ENCODE assay signal across 9 mouse cellular contexts in genomic region chr14:51088166-51088969, GRCm38 (mm10). TPM values are rescaled to one million over a fixed set of nuclear protein-coding genes. Genes with fewer than 3 reads are reported as not detected.
DNase-seq lines count a peak whose midpoint lies in the region; ATAC-seq and TF ChIP-seq lines count a peak whose summit lies in the region.
"Had no signal": no experiment of that assay in that cellular context is flagged by ENCODE, and none has a peak within 500 bp of the region (broad histone marks: within the 10 kb centered on the region; RNA-seq: fewer than 3 reads in every experiment).

No protein-coding gene starts in this region.

- under 1% methylated on average over 23 of the region's 23 CpGs for WGBS in forebrain, embryonic 10.5 days
- WGBS in heart, postnatal 0 days, result 1% methylated on average over 23 of the region's 23 CpGs
- under 1% methylated on average over 23 of the region's 23 CpGs for WGBS in liver, embryonic 14.5 days (ENCODE audit: insufficient replicate concordance)
- WGBS in stomach, embryonic 16.5 days, result 1% methylated on average over 23 of the region's 23 CpGs

- no peak for ATAC-seq in heart, postnatal 0 days (ENCODE audit: insufficient read depth, low read depth)
- peak; percentile 51 for ATAC-seq in liver, embryonic 14.5 days (ENCODE audit: insufficient read depth)
- ATAC-seq in stomach, embryonic 16.5 days (ENCODE audit: insufficient read depth, low FRiP score), result peak; percentile 22; the same call in 1 of the 2 replicates

- peak overlapping the region; percentile 65 for H3K9ac ChIP-seq in ES-Bruce4 (ENCODE audit: low read depth, poor library complexity, severe bottlenecking)
- H3K9ac ChIP-seq in heart, postnatal 0 days (replicated peaks; ENCODE audit: low read depth, low read length), result peak overlapping the region; percentile 62
- H3K9ac ChIP-seq in liver, embryonic 14.5 days (replicated peaks), result peak overlapping the region; percentile 73
- H3K9ac ChIP-seq in stomach, embryonic 16.5 days (ENCODE audit: low read length), result peak overlapping the region; percentile 69

- no peak for TF ChIP-seq CTCF in ES-Bruce4 (IDR thresholded peaks at IDR 0.05; ENCODE audit: low read depth, low read length)
- no peak for TF ChIP-seq CTCF in heart, postnatal 0 days (IDR thresholded peaks at IDR 0.05; ENCODE audit: low read depth)
- TF ChIP-seq CTCF in liver, embryonic 14.5 days (IDR thresholded peaks at IDR 0.05; ENCODE audit: low read depth), result no peak

- H3K27ac ChIP-seq in ES-Bruce4 (ENCODE audit: insufficient read depth, low read length), result peak overlapping the region; percentile 65
- peak overlapping the region; percentile 84 for H3K27ac ChIP-seq in forebrain, embryonic 10.5 days
- peak overlapping the region; percentile 87 for H3K27ac ChIP-seq in heart, postnatal 0 days (ENCODE audit: low read depth)
- peak overlapping the region; percentile 66 for H3K27ac ChIP-seq in liver, embryonic 14.5 days
- H3K27ac ChIP-seq in stomach, embryonic 16.5 days (ENCODE audit: low read length), result peak overlapping the region; percentile 93

- 0 out of 2 replicates have a peak, but pooled peaks have one; percentile 2 for TF ChIP-seq EP300 in ES-Bruce4 (IDR thresholded peaks at IDR 0.05; ENCODE audit: insufficient read depth, low read depth, low read length)
- TF ChIP-seq EP300 in heart, postnatal 0 days (IDR thresholded peaks at IDR 0.05; ENCODE audit: low read depth), result no peak
- no peak for TF ChIP-seq EP300 in liver, embryonic 14.5 days (IDR thresholded peaks at IDR 0.05; ENCODE audit: low read depth)

- peak; percentile 76 for DNase-seq in c-Kit-positive CD71-positive TER-119-negative erythroid progenitor cells, embryonic 14.5 days (ENCODE audit: low read depth)
- DNase-seq in forebrain, embryonic 10.5 days (ENCODE audit: extremely low spot score, low spot score), result peak; percentile 85
- DNase-seq in heart, postnatal 0 days (ENCODE audit: low spot score), result peak; percentile 30
- DNase-seq in kidney, postnatal 36 days, result peak; percentile 90 to 91
- DNase-seq in liver, embryonic 14.5 days (ENCODE audit: low read depth in 3 of 3, low spot score in 3 of 3), result peak; percentile 65 to 69 (median 69)
- peak; percentile 86 for DNase-seq in neural tube, embryonic 10.5 days (ENCODE audit: extremely low spot score, low spot score)

- peaks cover 1% of the 10 kb centered on the region for H3K4me1 ChIP-seq in ES-Bruce4 (ENCODE audit: control insufficient read depth, insufficient read depth, low read length)
- peaks cover 13% of the 10 kb centered on the region for H3K4me1 ChIP-seq in forebrain, embryonic 10.5 days
- no peaks in the 10 kb centered on the region for H3K4me1 ChIP-seq in heart, postnatal 0 days (ENCODE audit: control insufficient read depth, insufficient read depth)
- H3K4me1 ChIP-seq in liver, embryonic 14.5 days (replicated peaks; ENCODE audit: control insufficient read depth in 2 of 2, insufficient read depth in 2 of 2, low read length in 1 of 2), result peaks cover 32 to 40% of the 10 kb centered on the region in 2 experiments
- peaks cover 13% of the 10 kb centered on the region; the same call in 1 of the 2 replicates for H3K4me1 ChIP-seq in stomach, embryonic 16.5 days (ENCODE audit: control insufficient read depth, insufficient read depth, low read length)

- TF ChIP-seq POLR2A in ES-Bruce4 (IDR thresholded peaks at IDR 0.05; ENCODE audit: insufficient read depth, low read length), result no peak

- H3K27me3 ChIP-seq in ES-Bruce4 (ENCODE audit: control insufficient read depth, insufficient read depth, low read length, poor library complexity, severe bottlenecking), result no peaks in the 10 kb centered on the region
- H3K27me3 ChIP-seq in forebrain, embryonic 10.5 days (ENCODE audit: poor library complexity, severe bottlenecking), result peaks cover 29% of the 10 kb centered on the region
- H3K27me3 ChIP-seq in heart, postnatal 0 days (ENCODE audit: control insufficient read depth, insufficient read depth, low read length), result no peaks in the 10 kb centered on the region
- H3K27me3 ChIP-seq in liver, embryonic 14.5 days (ENCODE audit: control insufficient read depth, insufficient read depth, low read length), result peaks cover 2% of the 10 kb centered on the region
- H3K27me3 ChIP-seq in stomach, embryonic 16.5 days (ENCODE audit: control insufficient read depth, insufficient read depth, low read length), result no peaks in the 10 kb centered on the region

- peak overlapping the region; percentile 95 for H3K4me3 ChIP-seq in ES-Bruce4 (ENCODE audit: low read depth, low read length)
- peak overlapping the region; percentile 71 for H3K4me3 ChIP-seq in forebrain, embryonic 10.5 days
- H3K4me3 ChIP-seq in heart, postnatal 0 days (ENCODE audit: low read depth, low read length), result peak overlapping the region; percentile 80
- H3K4me3 ChIP-seq in liver, embryonic 14.5 days (ENCODE audit: insufficient read depth in 1 of 2, low read depth in 2 of 2, low read length in 2 of 2), result peak overlapping the region; percentile 60 to 72
- peak overlapping the region; percentile 61 for H3K4me3 ChIP-seq in stomach, embryonic 16.5 days (replicated peaks; ENCODE audit: low read length)

- no peaks in the 10 kb centered on the region for H3K9me3 ChIP-seq in ES-Bruce4 (replicated peaks; ENCODE audit: control insufficient read depth, insufficient read depth, low read length, poor library complexity, severe bottlenecking)
- no peaks in the 10 kb centered on the region for H3K9me3 ChIP-seq in forebrain, embryonic 10.5 days
- no peaks in the 10 kb centered on the region for H3K9me3 ChIP-seq in heart, postnatal 0 days (replicated peaks; ENCODE audit: control insufficient read depth, low read length)
- no peaks in the 10 kb centered on the region for H3K9me3 ChIP-seq in liver, embryonic 14.5 days (ENCODE audit: control insufficient read depth, low read length)
- H3K9me3 ChIP-seq in stomach, embryonic 16.5 days (replicated peaks; ENCODE audit: control insufficient read depth, low read length), result no peaks in the 10 kb centered on the region

- peak overlapping the region; percentile 83 for H3K4me2 ChIP-seq in heart, postnatal 0 days (ENCODE audit: low read depth, low read length)
- H3K4me2 ChIP-seq in liver, embryonic 14.5 days (ENCODE audit: low read depth), result peak overlapping the region; percentile 96
- H3K4me2 ChIP-seq in stomach, embryonic 16.5 days (ENCODE audit: low read depth, low read length), result peak overlapping the region; percentile 74

- H3K36me3 ChIP-seq in ES-Bruce4 (ENCODE audit: control insufficient read depth, insufficient read depth, low read length, poor library complexity, severe bottlenecking), result no peaks in the 10 kb centered on the region
- H3K36me3 ChIP-seq in forebrain, embryonic 10.5 days (replicated peaks), result no peaks in the 10 kb centered on the region
- H3K36me3 ChIP-seq in heart, postnatal 0 days (replicated peaks; ENCODE audit: control insufficient read depth, insufficient read depth, low read length), result no peaks in the 10 kb centered on the region
- no peaks in the 10 kb centered on the region for H3K36me3 ChIP-seq in liver, embryonic 14.5 days (replicated peaks; ENCODE audit: control insufficient read depth, insufficient read depth, low read depth)
- H3K36me3 ChIP-seq in stomach, embryonic 16.5 days (ENCODE audit: control insufficient read depth, insufficient read depth, low read length), result no peaks in the 10 kb centered on the region

RNA-seq across cellular contexts. Expression of gene Rnase4, which starts 2.5 kb away (rescaled TPM):
- polyA plus RNA-seq in ES-Bruce4 (2011; ENCODE audit: insufficient read depth, insufficient read length, low read depth, missing spikeins), result 7.0 and 7.2 TPM in 2 replicates
- 6.6 and 6.8 TPM in 2 replicates for polyA plus RNA-seq in forebrain, embryonic 10.5 days (2016; fragmentation: Nextera tagmentation; extraction: Ambion mirVana)
- total RNA-seq in heart, postnatal 0 days (2014; rRNA removed; ENCODE audit: low replicate concordance), result 53.3 and 58.1 TPM in 2 replicates
- 29.1 and 32.5 TPM in 2 replicates for polyA plus RNA-seq in heart, postnatal 0 days (2015; fragmentation: Nextera tagmentation; extraction: Ambion mirVana)
- 12.8 and 15.0 TPM in 2 replicates for polyA plus RNA-seq in liver, embryonic 14.5 days (2012; rRNA removed)
- polyA plus RNA-seq in liver, embryonic 14.5 days (2014; fragmentation: Nextera tagmentation; extraction: Ambion mirVana), result 20.2 and 21.9 TPM in 2 replicates
- polyA plus RNA-seq in stomach, embryonic 16.5 days (2015; fragmentation: Nextera tagmentation; extraction: Ambion mirVana), result 151 and 166 TPM in 2 replicates

RNA-seq across cellular contexts. Expression of gene Ang, which starts 2.6 kb away (rescaled TPM):
- 3.2 and 3.6 TPM in 2 replicates for polyA plus RNA-seq in ES-Bruce4 (2011; ENCODE audit: insufficient read depth, insufficient read length, low read depth, missing spikeins)
- polyA plus RNA-seq in forebrain, embryonic 10.5 days (2016; fragmentation: Nextera tagmentation; extraction: Ambion mirVana), result 1.7 and 1.9 TPM in 2 replicates
- total RNA-seq in heart, postnatal 0 days (2014; rRNA removed; ENCODE audit: low replicate concordance), result 9.3 TPM in 1 of 2 replicates, not detected in the other
- polyA plus RNA-seq in heart, postnatal 0 days (2015; fragmentation: Nextera tagmentation; extraction: Ambion mirVana), result 2.6 and 2.9 TPM in 2 replicates
- polyA plus RNA-seq in liver, embryonic 14.5 days (2012; rRNA removed), result 3.3 and 3.4 TPM in 2 replicates
- 5.4 and 7.1 TPM in 2 replicates for polyA plus RNA-seq in liver, embryonic 14.5 days (2014; fragmentation: Nextera tagmentation; extraction: Ambion mirVana)
- 39.4 and 41.6 TPM in 2 replicates for polyA plus RNA-seq in stomach, embryonic 16.5 days (2015; fragmentation: Nextera tagmentation; extraction: Ambion mirVana)

RNA-seq across cellular contexts. Expression of gene Olfr750, which starts 14.1 kb away (rescaled TPM):
- polyA plus RNA-seq in ES-Bruce4 (2011; ENCODE audit: insufficient read depth, insufficient read length, low read depth, missing spikeins), result not detected in 2 replicates
- not detected in 2 replicates for polyA plus RNA-seq in forebrain, embryonic 10.5 days (2016; fragmentation: Nextera tagmentation; extraction: Ambion mirVana)
- not detected in 2 replicates for total RNA-seq in heart, postnatal 0 days (2014; rRNA removed; ENCODE audit: low replicate concordance)
- not detected in 2 replicates for polyA plus RNA-seq in heart, postnatal 0 days (2015; fragmentation: Nextera tagmentation; extraction: Ambion mirVana)
- not detected in 2 replicates for polyA plus RNA-seq in liver, embryonic 14.5 days (2012; rRNA removed)
- not detected in 2 replicates for polyA plus RNA-seq in liver, embryonic 14.5 days (2014; fragmentation: Nextera tagmentation; extraction: Ambion mirVana)
- polyA plus RNA-seq in stomach, embryonic 16.5 days (2015; fragmentation: Nextera tagmentation; extraction: Ambion mirVana), result not detected in 2 replicates
- polyA plus RNA-seq: large intestine, adult 2 months had no signal

RNA-seq across cellular contexts. Expression of gene Eddm3b, which starts 25.9 kb away (rescaled TPM):
- polyA plus RNA-seq in ES-Bruce4 (2011; ENCODE audit: insufficient read depth, insufficient read length, low read depth, missing spikeins), result not detected in 2 replicates
- polyA plus RNA-seq in forebrain, embryonic 10.5 days (2016; fragmentation: Nextera tagmentation; extraction: Ambion mirVana), result 0.28 TPM in 1 of 2 replicates, not detected in the other
- not detected in 2 replicates for total RNA-seq in heart, postnatal 0 days (2014; rRNA removed; ENCODE audit: low replicate concordance)
- not detected in 2 replicates for polyA plus RNA-seq in heart, postnatal 0 days (2015; fragmentation: Nextera tagmentation; extraction: Ambion mirVana)
- polyA plus RNA-seq in liver, embryonic 14.5 days (2012; rRNA removed), result not detected in 2 replicates
- polyA plus RNA-seq in liver, embryonic 14.5 days (2014; fragmentation: Nextera tagmentation; extraction: Ambion mirVana), result not detected in 2 replicates
- polyA plus RNA-seq in stomach, embryonic 16.5 days (2015; fragmentation: Nextera tagmentation; extraction: Ambion mirVana), result not detected in 2 replicates
- polyA plus RNA-seq: large intestine, adult 2 months had no signal

RNA-seq across cellular contexts. Expression of gene Rnase12, which starts 30.9 kb away (rescaled TPM):
- polyA plus RNA-seq in ES-Bruce4 (2011; ENCODE audit: insufficient read depth, insufficient read length, low read depth, missing spikeins), result not detected in 2 replicates
- not detected in 2 replicates for polyA plus RNA-seq in forebrain, embryonic 10.5 days (2016; fragmentation: Nextera tagmentation; extraction: Ambion mirVana)
- total RNA-seq in heart, postnatal 0 days (2014; rRNA removed; ENCODE audit: low replicate concordance), result not detected in 2 replicates
- polyA plus RNA-seq in heart, postnatal 0 days (2015; fragmentation: Nextera tagmentation; extraction: Ambion mirVana), result 0.40 TPM in 1 of 2 replicates, not detected in the other
- polyA plus RNA-seq in liver, embryonic 14.5 days (2012; rRNA removed), result 0.69 and 0.95 TPM in 2 replicates
- polyA plus RNA-seq in liver, embryonic 14.5 days (2014; fragmentation: Nextera tagmentation; extraction: Ambion mirVana), result 0.91 and 1.8 TPM in 2 replicates
- polyA plus RNA-seq in stomach, embryonic 16.5 days (2015; fragmentation: Nextera tagmentation; extraction: Ambion mirVana), result 0.45 TPM in 1 of 2 replicates, not detected in the other

Comparison
In these comparisons a context has a peak if more than half of its experiments do, and no peak if none do; other contexts are left out.
1. DNase-seq: peak in every context shown above with its lines; median percentile 90 in kidney, postnatal 36 days; 86 in neural tube, embryonic 10.5 days; 85 in forebrain, embryonic 10.5 days; 76 in c-Kit-positive CD71-positive TER-119-negative erythroid progenitor cells, embryonic 14.5 days; 69 in liver, embryonic 14.5 days; 30 in heart, postnatal 0 days.